In the genomic region with DNA sequence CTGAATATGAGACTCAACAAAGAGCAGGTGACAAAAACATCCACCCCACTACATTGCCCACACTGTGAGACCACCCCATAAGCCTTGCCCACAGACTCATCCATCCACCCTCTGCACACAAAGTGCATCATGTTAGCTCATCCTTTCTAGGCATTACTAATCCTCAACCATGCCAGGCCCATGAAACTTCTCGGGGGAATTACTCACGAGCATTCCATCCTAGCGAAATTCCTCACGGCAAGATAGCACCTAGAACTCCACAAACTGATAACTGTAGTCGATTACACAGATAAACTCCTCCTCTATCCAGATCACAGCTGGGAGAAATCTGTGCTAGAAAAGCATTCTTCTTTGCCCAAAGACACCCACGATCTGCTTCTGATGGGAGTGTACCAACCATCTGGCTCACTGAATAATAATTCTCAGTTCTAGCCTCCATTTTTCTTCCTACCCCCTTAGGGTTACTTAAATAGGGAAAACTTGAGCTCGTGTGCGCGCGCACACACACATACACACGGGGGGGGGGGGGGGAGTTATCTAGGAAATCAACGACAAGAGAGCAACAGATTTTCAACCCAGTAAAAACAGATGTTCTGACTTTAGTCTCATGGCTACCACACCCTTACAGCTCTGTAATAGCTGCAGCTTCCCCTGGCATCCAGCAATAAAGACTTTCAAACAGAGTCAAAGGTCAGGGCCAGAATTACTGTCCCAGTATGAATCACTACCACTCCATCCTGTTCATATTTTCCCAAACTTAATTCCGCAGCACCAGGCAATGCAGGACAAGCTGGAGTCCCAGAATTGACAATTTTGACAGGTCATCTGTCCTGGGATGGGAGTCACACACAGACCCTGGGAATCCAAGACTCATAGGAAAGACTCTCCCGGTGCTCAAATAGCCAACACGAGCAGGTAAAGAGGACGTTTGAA, we compare ENCODE assay signal across 8 mouse cellular contexts. TPM values are rescaled to one million over a fixed set of nuclear protein-coding genes. Genes with fewer than 3 reads are reported as not detected.
DNase-seq lines count a peak whose midpoint lies in the region; ATAC-seq and TF ChIP-seq lines count a peak whose summit lies in the region.

No protein-coding gene starts in this region.

- no peak for TF ChIP-seq CTCF in kidney, adult 2 months (conservative IDR thresholded peaks at IDR 0.05; ENCODE audit: insufficient read depth, insufficient read length, low read depth, low read length)
- TF ChIP-seq CTCF in embryonic fibroblast, embryonic 13.5 days (IDR thresholded peaks at IDR 0.05; ENCODE audit: borderline replicate concordance, insufficient read depth, low read length) = no peak
- TF ChIP-seq CTCF in liver, embryonic 14.5 days (IDR thresholded peaks at IDR 0.05; ENCODE audit: low read depth) = no peak

- no peak for DNase-seq in kidney, adult 2 months
- DNase-seq in kidney, postnatal 36 days = no peak
- DNase-seq in Muller cell, postnatal 12 days (ENCODE audit: inconsistent ontology term) = peak; percentile 43
- no peak for DNase-seq in liver, embryonic 14.5 days (ENCODE audit: low read depth in 3 of 3, low spot score in 3 of 3)
- DNase-seq in embryo, embryonic 9.5 days (ENCODE audit: extremely low spot score) = no peak
- DNase-seq in gastrocnemius, adult 8-10 months (ENCODE audit: low spot score in 2 of 2) = no peak
- no peak for DNase-seq in frontal cortex, postnatal 10 days (ENCODE audit: low spot score in 2 of 2)

- no peak for TF ChIP-seq POLR2A in kidney, adult 2 months (IDR thresholded peaks at IDR 0.05; ENCODE audit: low read depth, low read length)
- TF ChIP-seq POLR2A in embryonic fibroblast, embryonic 13.5 days (IDR thresholded peaks at IDR 0.05; ENCODE audit: low read depth, low read length) = no peak

- 65% methylated on average over 16 of the region's 16 CpGs for WGBS in kidney, adult 2 months
- WGBS in liver, embryonic 14.5 days (ENCODE audit: insufficient replicate concordance) = 72% methylated on average over 16 of the region's 16 CpGs

- no peak for TF ChIP-seq EP300 in liver, embryonic 14.5 days (IDR thresholded peaks at IDR 0.05; ENCODE audit: low read depth)

- peak overlapping the region; percentile 13; the same call in 1 of the 2 replicates for H3K4me3 ChIP-seq in kidney, adult 2 months (ENCODE audit: insufficient read depth, low read depth, low read length)
- H3K4me3 ChIP-seq in embryonic fibroblast, embryonic 13.5 days (ENCODE audit: insufficient read depth, low read length) = peak overlapping the region; percentile 99
- peak overlapping the region; percentile 16 to 78; a peak in 3 of 4 replicates for H3K4me3 ChIP-seq in liver, embryonic 14.5 days (ENCODE audit: insufficient read depth in 1 of 2, low read depth in 2 of 2, low read length in 2 of 2)

- no peak for ATAC-seq in liver, embryonic 14.5 days (ENCODE audit: insufficient read depth)

- no peaks in the 10 kb centered on the region for H3K9me3 ChIP-seq in liver, embryonic 14.5 days (ENCODE audit: control insufficient read depth, low read length)

- H3K36me3 ChIP-seq in kidney, adult 2 months (ENCODE audit: control insufficient read depth, insufficient read depth, low read length) = no peaks in the 10 kb centered on the region
- H3K36me3 ChIP-seq in liver, embryonic 14.5 days (replicated peaks; ENCODE audit: control insufficient read depth, insufficient read depth, low read depth) = no peaks in the 10 kb centered on the region; the same call in 1 of the 2 replicates

- H3K27me3 ChIP-seq in kidney, adult 2 months (replicated peaks; ENCODE audit: control insufficient read depth, insufficient read depth, low read length) = no peaks in the 10 kb centered on the region
- H3K27me3 ChIP-seq in liver, embryonic 14.5 days (ENCODE audit: control insufficient read depth, insufficient read depth, low read length) = no peaks in the 10 kb centered on the region

- no peak overlapping the region; the same call in 1 of the 2 replicates for H3K9ac ChIP-seq in liver, embryonic 14.5 days (replicated peaks)

- H3K27ac ChIP-seq in kidney, adult 2 months (ENCODE audit: insufficient read depth, low read depth, low read length) = no peak overlapping the region
- peak overlapping the region; percentile 36; the same call in 1 of the 2 replicates for H3K27ac ChIP-seq in embryonic fibroblast, embryonic 13.5 days (ENCODE audit: insufficient read depth, low read length)
- no peak overlapping the region for H3K27ac ChIP-seq in liver, embryonic 14.5 days

- H3K4me2 ChIP-seq in liver, embryonic 14.5 days (ENCODE audit: low read depth) = peak overlapping the region; percentile 85

- H3K4me1 ChIP-seq in kidney, adult 2 months (ENCODE audit: control insufficient read depth, insufficient read depth, low read length) = peaks cover 41% of the 10 kb centered on the region
- peaks cover 17% of the 10 kb centered on the region for H3K4me1 ChIP-seq in embryonic fibroblast, embryonic 13.5 days (ENCODE audit: control insufficient read depth, insufficient read depth, low read length)
- H3K4me1 ChIP-seq in liver, embryonic 14.5 days (replicated peaks; ENCODE audit: control insufficient read depth in 2 of 2, insufficient read depth in 2 of 2, low read length in 1 of 2) = peaks cover 37 to 54% of the 10 kb centered on the region in 2 experiments

RNA-seq across cellular contexts. Expression of a gene that starts 2.1 kb away (rescaled TPM):
- polyA plus RNA-seq in kidney, adult 2 months (2012; rRNA removed) = 26.9 and 29.9 TPM in 2 replicates
- polyA plus RNA-seq in embryonic fibroblast, embryonic 13.5 days (2011; ENCODE audit: insufficient read length, low read depth, missing spikeins) = 32.0 and 33.3 TPM in 2 replicates
- 13.0 and 18.6 TPM in 2 replicates for polyA plus RNA-seq in liver, embryonic 14.5 days (2012; rRNA removed)
- polyA plus RNA-seq in liver, embryonic 14.5 days (2014; fragmentation: Nextera tagmentation; extraction: Ambion mirVana) = 23.6 and 28.4 TPM in 2 replicates
- total RNA-seq in gastrocnemius, adult 8-10 months (2022) = 10 to 100 TPM; 29.4 to 35.5 (median 30.3) TPM

RNA-seq across cellular contexts. Expression of a gene that starts 2.2 kb away (rescaled TPM):
- polyA plus RNA-seq in kidney, adult 2 months (2012; rRNA removed) = 20.0 and 21.0 TPM in 2 replicates
- polyA plus RNA-seq in embryonic fibroblast, embryonic 13.5 days (2011; ENCODE audit: insufficient read length, low read depth, missing spikeins) = 23.0 and 30.7 TPM in 2 replicates
- 9.6 and 10.9 TPM in 2 replicates for polyA plus RNA-seq in liver, embryonic 14.5 days (2012; rRNA removed)
- polyA plus RNA-seq in liver, embryonic 14.5 days (2014; fragmentation: Nextera tagmentation; extraction: Ambion mirVana) = 10.2 and 12.6 TPM in 2 replicates
- 10 to 100 TPM; 11.8 to 17.7 (median 15.4) TPM for total RNA-seq in gastrocnemius, adult 8-10 months (2022)

Comparison
In these comparisons a context has a peak if more than half of its experiments do, and no peak if none do; other contexts are left out.
1. H3K4me3 ChIP-seq: peak in every context shown above with its lines; median percentile 99 in embryonic fibroblast, embryonic 13.5 days; 47 in liver, embryonic 14.5 days; 13 in kidney, adult 2 months.